Mouse (Mus musculus) heart, adult 2 months (tissue): ENCODE results near the gene Mgat4c.

Experiments
- CTCF ChIP-seq: fragments of 200-600 bp; IDR thresholded peaks from 2 replicates; pipeline ENCODE4 v1.8.1; 2022; ENCODE audit warnings: antibody characterized with exemption, mild to moderate bottlenecking, moderate library complexity
- EP300 ChIP-seq: fragments of 200-500 bp; IDR thresholded peaks from 2 replicates; pipeline ENCODE4 v1.6.1; 2011; ENCODE audit warnings: low read depth, low read length, control low read depth; ENCODE audit not compliant: insufficient read depth

DNA sequence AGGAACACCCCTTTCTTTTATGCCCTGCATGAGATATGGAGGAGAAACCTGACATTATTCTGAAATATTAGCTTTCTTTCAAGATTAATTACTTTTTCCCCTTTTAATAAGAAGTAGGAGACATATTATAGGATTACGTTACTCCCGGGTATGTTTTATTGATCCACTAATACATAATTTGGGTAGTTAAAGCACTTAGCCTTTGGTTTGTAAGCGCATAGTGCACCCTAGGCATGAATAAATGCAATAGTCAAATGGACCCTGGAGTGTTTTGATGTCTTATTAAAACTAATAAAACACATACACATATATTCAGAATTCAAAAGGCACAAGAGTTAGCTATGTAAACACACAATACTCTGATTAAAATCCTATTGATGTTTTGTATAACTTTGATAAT is 374.9 kb downstream of the Mgat4c start:
- no peak for TF ChIP-seq CTCF
- no peak for TF ChIP-seq EP300
